Mouse (Mus musculus): ENCODE measurements around the gene Calm3.
"Not testable (repeated sequence)": the region's sequence is repeated elsewhere in the genome, so short reads cannot be mapped to it uniquely, and the experiment has no call there.

The Calm3 gene

GRCm38 (mm10) chr7:16924037-16924834 is at the start of gene Calm3:
Gene Calm3, minus strand, starts transcription at chr7:16924114.
- DNase-seq (ENCODE audit: low spot score), result peak; percentile 99

- no peak for DNase-seq (ENCODE audit: low spot score)
Observed at GRCm38 (mm10) chr7:16971160-16971559, 47.2 kb upstream of the Calm3 start.

- DNase-seq (ENCODE audit: low spot score), result no peak
Observed at GRCm38 (mm10) chr7:16968414-16968813, 44.5 kb upstream of the Calm3 start.

GRCm38 (mm10) chr7:16961678-16962077 is 37.8 kb upstream of the Calm3 start:
- no peak for DNase-seq (ENCODE audit: low spot score)

- no peak for DNase-seq (ENCODE audit: low spot score)
Observed at GRCm38 (mm10) chr7:16959539-16960187, 35.7 kb upstream of the Calm3 start, which contains the start of gene Pnmal1. Gene Pnmal1, plus strand, starts transcription at chr7:16959679.

GRCm38 (mm10) chr7:16956410-16957265 is 32.7 kb upstream of the Calm3 start:
- no peak for DNase-seq (ENCODE audit: low spot score)

- DNase-seq (ENCODE audit: low spot score), result no peak
Observed at GRCm38 (mm10) chr7:16955712-16956111, 31.8 kb upstream of the Calm3 start.

- not testable (repeated sequence) for DNase-seq (ENCODE audit: low spot score)
Observed at GRCm38 (mm10) chr7:16953776-16954175, 29.9 kb upstream of the Calm3 start.

GRCm38 (mm10) chr7:16950861-16951635 is 27.1 kb upstream of the Calm3 start:
- DNase-seq (ENCODE audit: low spot score), result peak; percentile 75

- DNase-seq (ENCODE audit: low spot score), result peak; percentile 74
Observed at GRCm38 (mm10) chr7:16949908-16950841, 26.3 kb upstream of the Calm3 start.

- no peak for DNase-seq (ENCODE audit: low spot score)
Observed at GRCm38 (mm10) chr7:16948923-16949458, 25.1 kb upstream of the Calm3 start.

- DNase-seq (ENCODE audit: low spot score), result peak; percentile 21
Observed at GRCm38 (mm10) chr7:16947959-16948361, 24.0 kb upstream of the Calm3 start.

GRCm38 (mm10) chr7:16947349-16947895 is 23.5 kb upstream of the Calm3 start:
- no peak for DNase-seq (ENCODE audit: low spot score)

- DNase-seq (ENCODE audit: low spot score), result no peak
Observed at GRCm38 (mm10) chr7:16946441-16947348, 22.8 kb upstream of the Calm3 start.

GRCm38 (mm10) chr7:16945419-16945818 is 21.5 kb upstream of the Calm3 start:
- DNase-seq (ENCODE audit: low spot score), result no peak

- DNase-seq (ENCODE audit: low spot score), result no peak
Observed at GRCm38 (mm10) chr7:16944808-16945315, 20.9 kb upstream of the Calm3 start.

GRCm38 (mm10) chr7:16944061-16944807 is 20.3 kb upstream of the Calm3 start, which contains the start of gene Pnmal2:
Gene Pnmal2, plus strand, starts transcription at chr7:16944682.
- peak; percentile 67 for DNase-seq (ENCODE audit: low spot score)

GRCm38 (mm10) chr7:16942861-16943260 is 18.9 kb upstream of the Calm3 start:
- DNase-seq (ENCODE audit: low spot score), result no peak

Data from urinary bladder, postnatal 14 days (tissue).